Mouse (Mus musculus) erythroid progenitor cell, adult 5-6 weeks (primary cell): ENCODE measurements around the gene Pik3r1. TPM values are rescaled to one million over a fixed set of nuclear protein-coding genes. Genes with fewer than 3 reads are reported as not detected.
A peak's percentile ranks its signal among the peaks of the same experiment; 100 is the strongest.

Experiments
- ATAC-seq: replicated peaks from 2 replicates; pipeline ENCODE4 v1.8.0; 2016; ENCODE audit warnings: moderate number of reproducible peaks, mild to moderate bottlenecking, moderate TSS enrichment, inconsistent platforms; ENCODE audit not compliant: poor library complexity, low FRiP score, severe bottlenecking
- total RNA-seq, 2 experiments: library from RNA; stranded (forward) in 1 of 2; stranded (reverse) in 1 of 2; fragments of 150-400 nt in 1 of 2; fragments of 186-747, 209-891 nt in 1 of 2; gene quantifications; 2 replicates each; pipeline versions ENCODE4 v1.2.3 to v1.2.4; 2015 to 2017; ENCODE audit warnings: low replicate concordance in 2 of 2

Gene Pik3r1
- total RNA-seq, 2 experiments from 2014 or later: 126 to 173 TPM

- ATAC-seq: no peak
Measured at GRCm38 (mm10) chr13:101717836-101718235, 50.2 kb downstream of the Pik3r1 start.

DNA sequence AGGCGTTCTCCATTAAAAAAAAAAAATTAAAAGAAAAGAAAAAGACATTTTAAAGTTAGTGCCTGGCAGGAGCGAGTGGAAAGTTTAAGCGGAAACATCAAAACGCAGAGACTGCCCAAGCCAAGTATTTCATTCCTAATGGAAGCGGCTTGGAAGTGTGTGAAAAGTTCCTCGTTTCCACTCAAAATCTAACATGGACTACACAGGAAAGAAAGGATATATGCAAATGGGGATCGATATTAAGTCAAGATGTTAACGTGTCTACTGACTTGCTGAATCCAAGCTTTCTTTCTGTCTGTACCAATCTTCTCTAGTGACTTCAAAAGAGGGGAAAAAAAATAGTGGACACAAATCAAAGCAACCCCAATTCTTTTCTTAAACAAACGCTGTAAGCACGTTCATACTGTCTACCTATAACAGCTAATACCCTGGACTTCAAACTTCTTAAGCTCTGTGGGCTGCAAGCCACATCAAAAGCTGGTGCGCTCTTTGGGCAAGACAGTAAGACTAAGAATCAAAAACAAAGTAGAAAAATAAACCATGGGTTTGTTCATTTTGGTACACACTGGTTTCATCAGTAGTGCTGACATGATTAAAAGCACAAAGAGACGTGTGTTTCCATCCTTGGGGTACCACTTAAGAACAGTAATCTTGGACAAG, 54.5 kb downstream of the Pik3r1 start:
- ATAC-seq: no peak

GRCm38 (mm10) chr13:101712720-101713428, 55.1 kb downstream of the Pik3r1 start:
- ATAC-seq: no peak

DNA sequence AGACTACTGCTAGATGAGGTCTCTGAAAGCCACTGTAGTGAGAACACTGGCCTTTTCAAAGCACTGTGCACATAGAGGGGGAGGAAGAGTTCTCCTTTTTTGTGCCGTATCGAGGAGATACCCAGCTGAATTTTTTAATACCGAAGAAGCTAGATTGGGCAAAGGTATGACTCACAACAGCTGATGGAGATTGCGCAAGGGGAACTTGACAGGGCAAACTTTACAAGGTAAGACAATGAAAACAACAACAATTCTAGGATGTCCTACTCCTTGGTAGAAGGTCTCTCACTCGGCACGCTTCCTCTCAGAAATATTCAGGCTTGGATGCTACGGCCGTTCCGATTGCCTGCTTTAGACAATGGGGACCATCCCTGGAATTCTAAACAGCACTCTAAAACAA, 55.9 kb downstream of the Pik3r1 start:
- no peak for ATAC-seq

- no peak for ATAC-seq
Measured at GRCm38 (mm10) chr13:101711301-101711700, 56.7 kb downstream of the Pik3r1 start.

DNA sequence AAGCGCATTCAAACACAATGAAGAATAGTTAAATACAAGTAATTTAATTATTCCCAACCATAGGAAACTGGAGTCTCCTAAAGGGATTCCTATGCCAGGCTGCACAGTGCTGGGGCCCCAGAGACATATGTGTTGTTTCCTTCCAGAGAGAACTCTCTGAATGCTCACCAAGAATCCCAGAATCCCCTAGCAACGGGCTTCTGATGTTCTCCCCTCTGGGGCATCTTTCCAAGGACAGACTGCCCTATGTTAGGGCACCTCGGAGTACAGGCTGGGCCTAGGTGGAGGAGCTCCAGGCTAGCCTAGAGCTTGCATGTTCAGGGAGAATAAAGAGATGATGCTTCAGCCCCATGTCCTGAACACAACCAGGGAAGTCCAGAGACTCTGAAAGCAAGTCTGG, 58.2 kb downstream of the Pik3r1 start:
- no peak for ATAC-seq

DNA sequence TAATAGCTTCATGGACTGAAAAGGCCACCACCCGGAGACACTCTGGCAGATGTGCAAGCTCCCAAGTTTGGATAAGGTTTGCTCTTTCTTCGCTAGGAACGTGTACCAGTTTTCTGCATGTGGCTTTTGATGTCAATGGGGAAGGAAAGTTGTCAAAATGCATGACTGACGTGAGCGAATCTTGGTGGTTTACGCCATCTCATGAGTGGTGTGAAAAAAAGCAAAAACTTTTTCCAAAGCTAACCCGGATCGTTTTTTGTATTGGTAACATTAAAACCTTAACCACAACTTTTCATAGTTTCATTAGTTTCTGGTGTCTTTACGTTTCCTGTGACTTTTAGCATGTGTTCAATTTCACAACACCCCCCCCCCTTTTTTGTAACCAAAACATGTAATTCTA, 60.8 kb downstream of the Pik3r1 start:
- no peak for ATAC-seq

GRCm38 (mm10) chr13:101706426-101706825, 61.6 kb downstream of the Pik3r1 start:
- no peak for ATAC-seq

DNA sequence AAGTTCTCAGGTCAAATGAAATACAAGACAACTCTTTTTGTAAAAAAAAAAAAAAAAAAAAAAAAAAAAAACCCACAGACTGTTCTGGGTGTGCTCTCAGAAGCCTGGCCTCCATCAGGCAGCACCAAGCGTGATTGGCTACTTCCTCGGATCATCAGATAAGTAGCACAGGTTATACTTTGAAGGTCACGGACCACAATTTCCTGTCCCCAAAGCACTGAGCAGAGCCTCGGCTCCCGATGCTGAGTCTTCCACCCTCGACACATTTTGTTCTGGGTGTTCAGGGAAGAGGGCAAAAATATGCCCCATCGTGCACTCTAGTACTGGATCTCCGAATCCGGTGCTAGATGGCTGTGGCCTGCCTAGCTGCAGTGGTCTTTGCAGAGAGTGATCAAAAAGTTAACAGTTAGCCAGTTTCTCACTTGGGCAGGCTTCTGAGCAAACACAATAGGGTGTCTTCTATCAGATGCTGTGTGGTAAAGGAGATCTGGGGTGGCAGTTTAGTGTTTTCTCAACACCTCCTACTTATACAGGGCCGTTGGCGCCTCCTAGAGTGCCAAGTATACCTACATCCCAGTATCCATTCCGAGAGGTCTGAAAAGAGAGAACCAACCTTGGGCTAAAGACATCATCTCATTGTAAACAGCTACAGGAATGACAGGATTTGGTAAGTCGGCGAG, 65.8 kb downstream of the Pik3r1 start:
- ATAC-seq: no peak

GRCm38 (mm10) chr13:101701632-101702031, 66.4 kb downstream of the Pik3r1 start:
- no peak for ATAC-seq

- ATAC-seq: no peak
Measured at GRCm38 (mm10) chr13:101699742-101700141, 68.3 kb downstream of the Pik3r1 start.

GRCm38 (mm10) chr13:101697966-101698365, 70.1 kb downstream of the Pik3r1 start:
- no peak for ATAC-seq

- no peak for ATAC-seq
Measured at GRCm38 (mm10) chr13:101697461-101697860, 70.6 kb downstream of the Pik3r1 start.

DNA sequence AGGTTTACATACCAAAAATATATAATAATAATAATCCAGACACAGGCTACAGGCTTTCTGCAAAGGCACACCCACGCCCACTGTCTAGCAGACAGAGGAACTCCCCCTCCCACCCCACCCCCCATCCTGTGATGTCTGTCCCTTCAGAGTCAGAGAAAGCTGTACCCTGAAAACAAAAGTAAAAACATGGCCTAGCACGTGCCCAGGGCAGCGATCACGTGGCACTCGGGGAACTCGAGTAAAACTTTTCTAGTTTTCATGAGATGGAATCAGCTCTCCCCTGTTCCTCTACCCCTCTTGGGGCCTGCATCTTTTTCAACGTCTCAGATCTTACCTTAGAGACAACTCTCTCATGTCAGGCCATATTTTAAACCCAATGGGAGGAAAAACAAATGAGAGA, 71.2 kb downstream of the Pik3r1 start:
- no peak for ATAC-seq

- no peak for ATAC-seq
Measured at GRCm38 (mm10) chr13:101696316-101696715, 71.7 kb downstream of the Pik3r1 start.

DNA sequence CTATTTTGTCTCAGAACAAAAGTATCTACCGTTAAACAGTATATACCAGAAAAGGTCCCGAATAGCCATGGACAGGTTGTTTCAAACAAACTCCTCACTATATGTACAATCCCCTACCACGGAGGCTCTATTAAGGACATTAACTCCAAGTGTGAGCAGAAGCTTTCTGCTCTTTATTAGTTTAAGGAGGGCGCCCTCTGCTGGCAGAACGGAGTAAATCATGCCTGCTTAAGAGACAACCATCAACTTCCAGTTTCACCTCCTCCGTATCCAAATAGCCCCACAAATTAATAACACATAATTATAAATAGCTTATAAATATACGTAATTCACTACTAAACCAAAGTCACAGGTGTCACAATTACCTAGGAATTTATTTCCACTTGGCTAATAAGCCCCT, 72.1 kb downstream of the Pik3r1 start:
- 0 out of 2 replicates have a peak, but pooled peaks have one; percentile 17 for ATAC-seq

- ATAC-seq: no peak; the same call in 1 of the 2 replicates
Measured at GRCm38 (mm10) chr13:101694496-101695251, 73.3 kb downstream of the Pik3r1 start.

DNA sequence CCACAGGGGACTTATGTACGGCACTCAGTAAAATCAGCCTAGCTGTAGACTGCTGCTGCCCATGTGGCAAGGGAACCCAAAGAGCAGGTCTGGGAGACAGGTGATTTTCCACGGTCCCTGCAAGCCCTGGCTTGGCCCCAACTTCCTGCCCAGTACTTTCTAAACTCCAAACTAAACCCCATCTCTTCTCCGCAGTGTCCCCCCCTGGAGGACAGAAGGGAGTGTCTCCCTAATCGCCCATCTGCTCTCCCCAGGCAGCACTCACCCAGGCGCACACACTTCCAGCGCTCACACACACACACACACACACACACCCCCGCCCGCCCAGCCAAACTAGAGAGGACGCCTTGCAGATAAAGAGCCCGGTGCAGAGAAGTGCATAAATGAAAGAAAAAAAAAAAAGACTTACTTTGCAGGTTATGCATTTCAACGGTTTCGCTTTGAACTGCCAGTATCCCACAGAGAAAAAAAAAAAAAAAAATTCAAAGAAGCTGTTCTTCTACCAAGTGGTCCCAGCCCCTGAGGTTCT, 74.0 kb downstream of the Pik3r1 start:
- ATAC-seq: peak; percentile 75

- ATAC-seq: 0 out of 2 replicates have a peak, but pooled peaks have one; percentile 6
Measured at GRCm38 (mm10) chr13:101692866-101693691, 74.9 kb downstream of the Pik3r1 start.
